Mouse (Mus musculus) heart, embryonic 13.5 days (tissue): ENCODE measurements around the gene Setd1b. TPM values are rescaled to one million over a fixed set of nuclear protein-coding genes. Genes with fewer than 3 reads are reported as not detected.

Source experiments
- ATAC-seq: fragments of 200-750 bp; cut with Nextera tagmentation; 2 replicates; pipeline ENCODE4 v1.8.0; 2017; ENCODE audit warnings: moderate TSS enrichment; ENCODE audit not compliant: insufficient number of reproducible peaks, low FRiP score, low TSS enrichment; ENCODE audit errors: extremely low read depth
- H3K27ac ChIP-seq: fragments of 300-500 bp; sonication (generic); replicated peaks from 2 replicates; pipeline ENCODE4 v1.5.1; 2015; ENCODE audit warnings: moderate library complexity, mild to moderate bottlenecking, inconsistent platforms
- H3K27me3 ChIP-seq: fragments of 300-500 bp; sonication (generic); replicated peaks from 2 replicates; pipeline ENCODE4 v1.6.1; 2015; ENCODE audit warnings: mild to moderate bottlenecking, inconsistent platforms
- H3K36me3 ChIP-seq: fragments of 300-500 bp; sonication (generic); 2 replicates; pipeline ENCODE4 v1.6.1; 2015; ENCODE audit warnings: mild to moderate bottlenecking, inconsistent platforms
- H3K4me1 ChIP-seq: fragments of 300-500 bp; sonication (generic); 2 replicates; pipeline ENCODE4 v1.6.1; 2015; ENCODE audit warnings: inconsistent platforms
- H3K4me2 ChIP-seq: fragments of 300-500 bp; sonication (generic); 2 replicates; pipeline ENCODE4 v1.6.1; 2015; ENCODE audit warnings: inconsistent platforms, mild to moderate bottlenecking, moderate library complexity
- H3K4me3 ChIP-seq: fragments of 300-500 bp; sonication (generic); 2 replicates; pipeline ENCODE4 v1.5.1; 2015; ENCODE audit warnings: moderate library complexity, mild to moderate bottlenecking, inconsistent platforms
- H3K9ac ChIP-seq: fragments of 300-500 bp; sonication (generic); 2 replicates; pipeline ENCODE4 v1.6.1; 2015; ENCODE audit warnings: inconsistent platforms, mild to moderate bottlenecking, moderate library complexity
- H3K9me3 ChIP-seq: fragments of 300-500 bp; sonication (generic); 2 replicates; pipeline ENCODE4 v1.6.1; 2016; ENCODE audit warnings: inconsistent platforms
- WGBS: fragments of 180-500 bp; shearing (Covaris S2); methylation state at CpG from one replicate; pipeline ENCODE4 v1.1.7; 2015; ENCODE audit warnings: mixed read lengths; 5-methylcytosine and 5-hydroxymethylcytosine counted together
- polyA plus RNA-seq: library from polyadenylated mRNA; unstranded; fragments of >200 nt; fragmentation: Nextera tagmentation; extraction: Ambion mirVana; gene quantifications from 2 replicates; pipeline ENCODE4 v1.2.1, GENCODE M21; 2015

Setd1b gene
- polyA plus RNA-seq, 1 experiment from 2014 or later, result 6.2 TPM

DNA sequence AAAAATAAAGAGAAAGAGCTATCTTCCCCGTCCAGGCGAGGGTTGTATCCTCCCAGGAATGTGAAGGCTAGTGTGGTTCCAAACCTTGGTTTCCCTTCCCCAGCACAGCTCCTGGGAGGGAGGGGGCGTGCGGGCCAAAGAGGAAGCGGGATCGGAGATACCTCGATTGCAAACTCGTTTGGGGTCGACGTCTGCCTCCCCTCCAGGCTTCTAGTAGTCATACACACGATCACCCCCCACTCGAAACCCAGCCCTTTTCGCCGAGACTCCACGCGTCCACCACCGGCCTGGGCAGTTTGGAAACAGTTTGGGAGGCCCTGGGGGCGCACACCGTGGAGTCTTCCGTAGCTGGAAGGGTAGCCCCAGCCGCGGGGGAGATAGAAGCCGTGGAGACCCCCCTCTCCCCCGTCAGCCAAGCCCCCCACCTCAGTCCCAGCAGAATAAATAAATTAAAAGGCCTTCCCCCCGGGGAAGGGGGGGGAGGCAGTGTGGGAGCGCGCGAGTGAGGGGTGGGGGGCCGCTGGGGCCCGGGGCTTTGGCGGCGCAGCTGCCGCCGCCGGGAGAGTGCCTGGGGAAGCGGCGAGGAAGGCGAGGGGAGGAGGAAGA lies 335 bp upstream of the Setd1b start:
- Histone ChIP-seq H3K4me1 (peaks cover 62% of the 10 kb centered on the region), H3K27ac (peak overlapping the region; percentile 100), H3K27me3 (no peaks in the 10 kb centered on the region), H3K9ac (peak overlapping the region; percentile 100), H3K9me3 (no peaks in the 10 kb centered on the region), H3K4me2 (peak overlapping the region; percentile 86), H3K36me3 (peaks cover 22% of the 10 kb centered on the region), H3K4me3 (peak overlapping the region; percentile 96)
- no peak for ATAC-seq
- whole genome bisulfite sequencing, result under 1% methylated on average over 37 of the region's 38 CpGs

DNA sequence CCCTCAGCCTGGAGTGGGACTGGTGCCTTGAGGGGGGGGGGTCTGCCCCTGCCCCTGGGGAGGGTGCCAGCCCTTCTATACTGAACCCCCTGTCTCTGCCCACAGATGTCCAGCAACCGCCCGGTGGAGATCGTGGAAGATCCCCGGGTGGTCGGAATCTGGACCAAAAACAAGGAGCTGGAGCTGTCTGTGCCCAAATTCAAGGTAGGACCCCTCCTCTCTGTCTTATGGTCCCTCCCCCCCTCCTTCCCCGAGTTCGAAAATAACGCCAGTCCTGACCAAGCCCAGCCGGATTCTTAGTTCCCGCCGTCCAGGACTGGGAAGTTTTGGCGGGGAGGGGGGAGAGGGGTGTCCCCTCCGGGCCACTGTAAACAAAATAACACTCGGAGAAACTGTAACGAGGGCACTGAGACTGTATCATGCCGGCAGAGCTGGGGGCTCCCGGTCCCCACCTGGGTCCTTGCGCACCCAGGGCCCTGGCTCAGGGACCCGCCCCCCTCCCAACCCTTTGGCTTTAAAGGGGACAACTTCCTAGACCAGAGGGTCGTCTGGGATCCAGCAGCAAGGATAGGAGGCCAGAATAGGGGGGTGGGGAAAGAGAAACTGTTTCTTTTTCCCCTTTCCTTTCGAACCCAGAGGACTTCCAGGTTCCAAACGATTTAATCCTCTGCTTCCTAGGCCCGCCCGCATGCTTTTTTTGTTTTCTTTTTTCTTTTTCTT lies 1.4 kb downstream of the Setd1b start:
- peaks cover 40% of the 10 kb centered on the region for H3K36me3 ChIP-seq
- peak overlapping the region; percentile 86 for H3K4me2 ChIP-seq
- ATAC-seq, result no peak
- WGBS, result 2% methylated on average over 24 of the region's 24 CpGs
- H3K27ac ChIP-seq, result peak overlapping the region; percentile 100
- no peaks in the 10 kb centered on the region for H3K27me3 ChIP-seq
- H3K4me1 ChIP-seq, result peaks cover 52% of the 10 kb centered on the region
- peak overlapping the region; percentile 96 for H3K4me3 ChIP-seq
- peak overlapping the region; percentile 100 for H3K9ac ChIP-seq
- no peaks in the 10 kb centered on the region for H3K9me3 ChIP-seq

DNA sequence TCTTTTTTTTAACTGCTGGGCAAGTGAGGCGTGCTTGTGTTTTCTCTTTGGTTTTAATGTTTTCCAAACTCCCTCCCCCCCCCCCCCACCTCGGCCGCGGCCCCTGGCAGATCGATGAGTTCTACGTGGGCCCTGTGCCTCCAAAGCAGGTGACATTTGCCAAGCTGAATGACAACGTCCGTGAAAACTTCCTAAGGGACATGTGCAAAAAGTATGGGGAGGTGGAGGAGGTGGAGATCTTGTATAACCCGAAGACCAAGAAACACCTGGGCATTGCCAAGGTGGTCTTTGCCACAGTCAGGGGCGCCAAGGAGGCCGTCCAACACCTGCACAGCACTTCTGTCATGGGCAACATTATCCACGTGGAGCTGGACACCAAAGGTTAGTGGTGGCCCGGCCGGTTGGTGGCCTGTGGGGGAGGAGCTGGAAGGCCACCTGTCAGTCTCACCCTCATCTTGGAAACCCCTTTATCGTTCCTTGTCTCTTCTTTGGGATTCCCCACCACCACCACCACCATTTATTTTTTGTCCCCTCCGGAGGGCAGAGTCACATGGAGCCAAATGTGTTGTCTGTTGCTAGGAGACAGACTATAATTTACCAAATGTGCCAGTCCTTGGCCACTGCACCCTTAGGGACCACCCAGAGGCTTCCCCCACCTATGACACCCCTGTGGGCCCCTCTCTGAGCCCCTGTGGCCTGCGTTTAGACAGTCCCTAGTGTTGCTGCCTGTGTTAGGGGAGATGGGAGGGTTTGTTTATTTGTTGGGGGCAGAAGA lies 2.2 kb downstream of the Setd1b start:
- peak overlapping the region; percentile 96 for H3K4me3 ChIP-seq
- no peaks in the 10 kb centered on the region for H3K9me3 ChIP-seq
- peak overlapping the region; percentile 100 for H3K27ac ChIP-seq
- peaks cover 52% of the 10 kb centered on the region for H3K4me1 ChIP-seq
- peak overlapping the region; percentile 100 for H3K9ac ChIP-seq
- H3K27me3 ChIP-seq, result no peaks in the 10 kb centered on the region
- WGBS, result 4% methylated on average over 17 of the region's 17 CpGs
- H3K4me2 ChIP-seq, result peak overlapping the region; percentile 86
- no peak for ATAC-seq
- peaks cover 47% of the 10 kb centered on the region for H3K36me3 ChIP-seq

DNA sequence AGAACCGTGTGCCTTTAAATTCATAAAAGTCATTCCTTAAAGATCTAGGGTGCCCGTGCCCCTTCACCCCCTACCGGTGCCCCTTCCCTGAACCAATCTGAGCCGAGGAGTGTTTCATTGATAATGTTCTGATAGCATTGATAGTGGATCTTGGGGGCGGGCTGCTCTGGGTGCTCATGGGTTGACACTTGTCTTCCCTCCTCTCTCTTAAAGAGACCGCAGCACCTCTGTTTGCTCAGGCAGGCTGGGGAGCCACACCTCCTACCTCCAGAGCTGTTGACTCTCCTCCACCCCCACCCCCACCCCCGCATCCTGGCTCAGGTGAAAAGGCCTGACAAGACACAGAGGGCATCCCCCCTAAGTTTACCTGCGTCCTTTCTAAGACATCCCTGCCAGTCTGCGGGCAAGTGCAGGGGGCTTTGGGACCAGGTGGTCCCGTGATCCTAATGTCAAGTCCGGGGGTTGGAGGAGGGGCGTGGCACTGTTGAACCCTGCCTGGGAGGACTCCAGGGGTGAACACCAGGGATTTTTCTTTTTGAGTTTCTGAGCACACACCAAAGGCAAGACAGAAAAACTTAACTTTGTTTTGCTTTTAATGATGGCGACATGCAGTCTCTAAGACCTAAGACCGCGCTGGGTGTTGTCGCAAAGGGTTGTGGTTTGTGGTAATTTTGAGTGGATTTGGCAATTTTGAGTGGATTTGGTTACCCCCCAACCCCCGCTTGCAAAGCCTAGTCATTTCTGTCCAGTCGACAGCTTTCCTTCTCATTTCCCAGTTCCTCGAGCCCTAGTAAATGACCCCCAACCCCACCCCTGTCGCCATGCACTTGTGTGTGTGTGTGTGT lies 3.0 kb downstream of the Setd1b start:
- Histone ChIP-seq H3K4me1 (peaks cover 53% of the 10 kb centered on the region), H3K9me3 (no peaks in the 10 kb centered on the region), H3K27ac (0 out of 2 replicates have a peak overlapping the region, but pooled peaks have one; percentile 38), H3K4me2 (peak overlapping the region; percentile 86), H3K4me3 (peak overlapping the region; percentile 96), H3K27me3 (no peaks in the 10 kb centered on the region), H3K9ac (peak overlapping the region; percentile 100), H3K36me3 (peaks cover 51% of the 10 kb centered on the region)
- 36% methylated on average over 20 of the region's 20 CpGs for WGBS
- ATAC-seq, result no peak

DNA sequence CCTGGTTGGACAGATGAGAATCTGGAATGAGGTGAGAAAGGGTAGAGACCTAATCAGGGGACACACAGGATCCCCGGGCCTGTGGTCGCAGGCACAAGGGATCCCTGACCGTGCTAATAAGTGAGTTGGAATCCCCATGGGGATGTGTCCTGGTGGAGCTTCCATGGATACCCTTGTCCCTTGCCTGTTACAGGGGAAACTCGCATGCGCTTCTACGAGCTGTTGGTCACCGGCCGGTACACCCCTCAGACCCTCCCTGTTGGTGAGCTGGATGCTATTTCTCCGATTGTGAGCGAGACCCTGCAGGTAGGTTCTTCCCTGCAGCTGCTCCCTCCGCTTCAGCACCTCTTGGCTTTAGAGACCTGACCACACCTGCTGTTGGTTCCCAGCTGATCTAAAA lies 4.4 kb downstream of the Setd1b start:
- H3K9ac ChIP-seq, result no peak overlapping the region
- no peak overlapping the region for H3K27ac ChIP-seq
- ATAC-seq, result no peak
- peak overlapping the region; percentile 86; the same call in 1 of the 2 replicates for H3K4me2 ChIP-seq
- WGBS, result 84% methylated on average over 11 of the region's 11 CpGs
- H3K9me3 ChIP-seq, result no peaks in the 10 kb centered on the region
- no peak overlapping the region for H3K4me3 ChIP-seq
- H3K36me3 ChIP-seq, result peaks cover 65% of the 10 kb centered on the region
- H3K4me1 ChIP-seq, result peaks cover 67% of the 10 kb centered on the region
- no peaks in the 10 kb centered on the region for H3K27me3 ChIP-seq

DNA sequence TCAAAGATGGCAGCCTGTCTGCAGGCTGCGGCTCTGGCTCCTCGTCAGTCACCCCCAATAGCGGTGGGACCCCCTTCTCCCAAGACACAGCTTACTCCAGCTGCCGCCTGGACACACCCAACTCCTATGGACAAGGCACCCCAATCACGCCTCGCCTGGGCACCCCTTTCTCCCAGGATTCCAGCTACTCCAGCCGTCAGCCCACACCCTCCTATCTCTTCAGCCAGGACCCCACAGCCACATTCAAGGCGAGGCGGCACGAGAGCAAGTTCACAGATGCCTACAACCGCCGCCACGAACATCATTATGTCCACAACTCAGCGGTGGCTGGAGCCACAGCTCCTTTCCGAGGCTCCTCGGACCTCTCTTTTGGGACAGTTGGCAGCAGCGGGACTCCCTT lies 5.6 kb downstream of the Setd1b start:
- H3K4me2 ChIP-seq, result no peak overlapping the region
- H3K36me3 ChIP-seq, result peaks cover 77% of the 10 kb centered on the region
- no peaks in the 10 kb centered on the region for H3K9me3 ChIP-seq
- H3K27ac ChIP-seq, result no peak overlapping the region
- 74% methylated on average over 17 of the region's 17 CpGs for WGBS
- peaks cover 69% of the 10 kb centered on the region for H3K4me1 ChIP-seq
- no peak for ATAC-seq
- H3K27me3 ChIP-seq, result no peaks in the 10 kb centered on the region
- H3K9ac ChIP-seq, result no peak overlapping the region; the same call in 1 of the 2 replicates
- H3K4me3 ChIP-seq, result no peak overlapping the region

DNA sequence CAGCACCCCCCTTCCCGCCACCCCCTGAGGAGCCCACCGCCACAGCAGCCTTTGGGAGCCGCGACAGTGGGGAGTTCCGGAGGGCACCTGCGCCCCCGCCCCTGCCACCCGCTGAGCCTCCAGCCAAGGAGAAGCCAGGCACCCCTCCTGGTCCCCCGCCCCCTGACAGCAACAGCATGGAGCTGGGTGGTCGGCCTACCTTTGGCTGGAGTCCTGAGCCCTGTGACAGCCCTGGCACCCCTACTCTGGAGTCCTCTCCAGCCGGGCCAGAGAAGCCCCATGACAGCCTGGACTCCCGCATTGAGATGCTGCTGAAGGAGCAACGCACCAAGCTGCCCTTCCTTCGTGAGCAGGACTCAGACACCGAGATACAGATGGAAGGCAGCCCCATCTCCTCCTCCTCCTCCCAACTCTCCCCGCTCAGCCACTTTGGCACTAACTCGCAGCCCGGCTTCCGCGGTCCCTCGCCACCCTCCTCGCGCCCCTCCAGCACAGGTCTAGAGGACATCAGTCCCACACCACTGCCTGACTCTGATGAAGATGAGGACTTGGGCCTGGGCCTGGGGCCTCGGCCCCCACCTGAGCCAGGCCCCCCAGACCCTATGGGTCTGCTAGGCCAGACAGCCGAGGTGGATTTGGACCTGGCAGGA lies 6.2 kb downstream of the Setd1b start:
- Histone ChIP-seq H3K9ac (0 out of 2 replicates have a peak overlapping the region, but pooled peaks have one; percentile 24), H3K9me3 (no peaks in the 10 kb centered on the region), H3K4me1 (peaks cover 69% of the 10 kb centered on the region), H3K4me3 (no peak overlapping the region), H3K27ac (no peak overlapping the region), H3K4me2 (no peak overlapping the region), H3K27me3 (no peaks in the 10 kb centered on the region), H3K36me3 (peaks cover 84% of the 10 kb centered on the region)
- ATAC-seq, result no peak
- WGBS, result 83% methylated on average over 25 of the region's 25 CpGs

DNA sequence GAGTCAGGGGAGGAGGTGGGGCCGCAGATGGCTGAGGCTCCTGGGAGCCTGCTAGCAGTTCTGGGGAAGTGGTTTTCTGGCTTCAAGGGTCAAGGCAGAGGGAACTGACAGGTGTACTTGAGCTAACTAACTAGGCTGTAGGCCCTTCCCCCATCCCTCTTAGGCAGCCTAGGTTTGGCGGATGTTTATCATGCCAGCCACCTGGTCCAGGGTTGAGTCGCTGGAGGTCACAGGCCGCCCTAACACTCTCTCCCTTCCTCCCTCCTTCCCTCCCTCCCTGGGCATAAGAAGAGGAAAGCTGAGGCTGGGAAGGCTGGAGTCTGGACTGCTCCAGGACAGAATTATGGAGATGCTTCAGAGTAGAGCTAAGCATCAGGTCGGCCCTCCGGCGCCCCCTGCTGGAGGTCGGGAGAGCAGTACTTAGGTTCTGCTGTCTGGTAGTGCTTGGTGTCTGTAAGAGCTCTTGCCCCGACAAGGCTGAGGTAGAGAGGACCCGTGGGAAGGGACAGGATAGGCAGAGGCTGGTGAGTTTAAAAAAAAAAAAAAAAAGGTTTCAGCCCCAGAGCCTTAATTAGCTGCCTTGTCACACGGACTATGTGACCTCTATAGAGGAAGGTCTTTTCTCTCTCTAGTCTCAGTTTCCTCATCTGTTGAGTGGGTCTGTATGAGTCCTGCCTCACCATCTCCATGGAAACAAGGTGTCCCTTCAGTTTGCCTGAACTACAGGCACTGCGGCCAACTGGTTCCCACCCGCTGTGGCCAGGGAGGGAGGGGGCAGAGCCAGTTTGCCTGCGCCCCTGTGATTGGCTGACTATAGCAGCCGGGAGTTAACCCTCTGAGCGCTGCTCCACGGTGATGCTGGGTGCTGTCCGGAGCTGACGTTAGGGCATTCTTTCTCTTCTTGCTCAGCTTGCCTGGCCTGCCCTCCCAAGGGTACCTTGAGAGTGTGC lies 7.7 kb downstream of the Setd1b start:
- H3K4me1 ChIP-seq, result peaks cover 56% of the 10 kb centered on the region
- H3K36me3 ChIP-seq, result peaks cover 95% of the 10 kb centered on the region
- no peaks in the 10 kb centered on the region for H3K9me3 ChIP-seq
- peak overlapping the region; percentile 69 for H3K9ac ChIP-seq
- peak; percentile 73 for ATAC-seq
- no peaks in the 10 kb centered on the region for H3K27me3 ChIP-seq
- peak overlapping the region; percentile 39 for H3K4me3 ChIP-seq
- H3K4me2 ChIP-seq, result peak overlapping the region; percentile 66
- 9% methylated on average over 19 of the region's 19 CpGs for WGBS
- H3K27ac ChIP-seq, result peak overlapping the region; percentile 38

DNA sequence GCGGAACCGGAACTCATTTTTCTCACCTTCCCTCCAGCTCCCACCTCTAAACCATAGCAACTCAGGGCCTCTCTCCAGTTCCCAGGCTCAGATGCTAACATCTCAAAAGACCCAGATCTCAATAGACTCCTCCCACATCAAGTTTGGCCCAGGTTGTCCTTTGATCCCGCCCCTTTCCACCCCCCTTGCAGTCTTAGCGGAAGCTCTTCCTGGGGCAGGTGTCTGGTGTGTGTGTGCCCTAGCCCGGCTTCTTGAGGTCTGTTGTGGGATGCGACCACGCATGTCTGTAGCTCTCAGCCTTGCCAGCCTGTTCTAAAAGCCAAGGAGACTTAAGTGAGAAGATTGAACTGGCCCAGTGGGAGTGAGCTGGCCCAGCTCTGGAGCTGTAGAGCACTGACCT lies 8.6 kb downstream of the Setd1b start:
- H3K4me2 ChIP-seq, result peak overlapping the region; percentile 66
- H3K27ac ChIP-seq, result peak overlapping the region; percentile 7; the same call in 1 of the 2 replicates
- H3K9ac ChIP-seq, result peak overlapping the region; percentile 69
- H3K36me3 ChIP-seq, result peaks cover 93% of the 10 kb centered on the region
- WGBS, result 45% methylated on average over 7 of the region's 7 CpGs
- no peaks in the 10 kb centered on the region for H3K27me3 ChIP-seq
- peaks cover 47% of the 10 kb centered on the region for H3K4me1 ChIP-seq
- no peak for ATAC-seq
- no peaks in the 10 kb centered on the region for H3K9me3 ChIP-seq
- H3K4me3 ChIP-seq, result peak overlapping the region; percentile 39
